Mouse (Mus musculus) E14TG2a.4 (cell line): ENCODE results near the gene Prkg1.

ENCODE experiments used
- H3K27me3 ChIP-seq: 2 replicates; pipeline ENCODE4 v1.6.1; 2014; ENCODE audit warnings: low read length, control low read depth; ENCODE audit not compliant: insufficient read depth
- H3K36me3 ChIP-seq: 2 replicates; pipeline ENCODE4 v1.6.1; 2014; ENCODE audit warnings: low read length, control low read depth; ENCODE audit not compliant: insufficient read depth
- H3K4me1 ChIP-seq: replicated peaks from 2 replicates; pipeline ENCODE4 v1.6.1; 2014; ENCODE audit warnings: low read depth, low read length, control low read depth
- H3K4me3 ChIP-seq: replicated peaks from 2 replicates; pipeline ENCODE4 v1.5.1; 2014; ENCODE audit warnings: mild to moderate bottlenecking, low read length
- H3K9me3 ChIP-seq: 2 replicates; pipeline ENCODE4 v1.6.1; 2014; ENCODE audit warnings: low read length, control low read depth
- CTCF ChIP-seq: conservative IDR thresholded peaks from 2 replicates; pipeline ENCODE4 v1.5.1; 2014; ENCODE audit warnings: low read length
- NANOG ChIP-seq: IDR thresholded peaks from 2 replicates; pipeline ENCODE4 v1.6.1; 2014; ENCODE audit warnings: borderline replicate concordance, low read length, mixed read lengths
- POU5F1 ChIP-seq: IDR thresholded peaks from 2 replicates; pipeline ENCODE4 v1.6.1; 2014; ENCODE audit warnings: low read length, borderline replicate concordance

Gene Prkg1

GRCm38 (mm10) chr19:30637471-30637870 is 1127.4 kb downstream of the Prkg1 start:
- no peaks in the 10 kb centered on the region for H3K9me3 ChIP-seq
- no peak for TF ChIP-seq CTCF
- TF ChIP-seq POU5F1 = no peak
- TF ChIP-seq NANOG = no peak
- no peak overlapping the region for H3K4me3 ChIP-seq
- no peaks in the 10 kb centered on the region for H3K27me3 ChIP-seq
- no peaks in the 10 kb centered on the region for H3K4me1 ChIP-seq
- H3K36me3 ChIP-seq = no peaks in the 10 kb centered on the region

GRCm38 (mm10) chr19:30631051-30631450 is 1133.8 kb downstream of the Prkg1 start:
- Histone ChIP-seq H3K9me3 (no peaks in the 10 kb centered on the region), H3K27me3 (no peaks in the 10 kb centered on the region)
- no peak for TF ChIP-seq NANOG
- no peak for TF ChIP-seq CTCF
- no peak for TF ChIP-seq POU5F1

GRCm38 (mm10) chr19:30626036-30626435 is 1138.8 kb downstream of the Prkg1 start:
- no peak overlapping the region for H3K4me3 ChIP-seq
- H3K36me3 ChIP-seq = no peaks in the 10 kb centered on the region
- no peaks in the 10 kb centered on the region for H3K4me1 ChIP-seq
- H3K9me3 ChIP-seq = no peaks in the 10 kb centered on the region
- no peaks in the 10 kb centered on the region for H3K27me3 ChIP-seq
- TF ChIP-seq POU5F1 (no peak), CTCF (no peak), NANOG (no peak)

More at GRCm38 (mm10) chr19:30631051-30631450, 1133.8 kb downstream of the Prkg1 start:
- Histone ChIP-seq H3K4me3 (no peak overlapping the region), H3K4me1 (no peaks in the 10 kb centered on the region), H3K36me3 (no peaks in the 10 kb centered on the region)

- TF ChIP-seq NANOG (no peak), CTCF (no peak), POU5F1 (no peak)
- Histone ChIP-seq H3K9me3 (no peaks in the 10 kb centered on the region), H3K4me1 (no peaks in the 10 kb centered on the region), H3K27me3 (no peaks in the 10 kb centered on the region), H3K4me3 (no peak overlapping the region), H3K36me3 (no peaks in the 10 kb centered on the region)
Measured at GRCm38 (mm10) chr19:30625391-30625790, 1139.4 kb downstream of the Prkg1 start.

- TF ChIP-seq NANOG = no peak
- TF ChIP-seq POU5F1 = no peak
- no peak for TF ChIP-seq CTCF
- H3K36me3 ChIP-seq = no peaks in the 10 kb centered on the region
- H3K4me1 ChIP-seq = no peaks in the 10 kb centered on the region
- no peak overlapping the region for H3K4me3 ChIP-seq
- no peaks in the 10 kb centered on the region for H3K27me3 ChIP-seq
- no peaks in the 10 kb centered on the region for H3K9me3 ChIP-seq
Measured at GRCm38 (mm10) chr19:30623620-30624019, 1141.2 kb downstream of the Prkg1 start.

GRCm38 (mm10) chr19:30613150-30613865 is 1151.5 kb downstream of the Prkg1 start:
- H3K4me1 ChIP-seq = no peaks in the 10 kb centered on the region
- no peak overlapping the region for H3K4me3 ChIP-seq
- TF ChIP-seq NANOG = no peak
- no peak for TF ChIP-seq POU5F1
- no peak for TF ChIP-seq CTCF
- no peaks in the 10 kb centered on the region for H3K36me3 ChIP-seq
- H3K27me3 ChIP-seq = no peaks in the 10 kb centered on the region
- H3K9me3 ChIP-seq = no peaks in the 10 kb centered on the region

- no peaks in the 10 kb centered on the region for H3K27me3 ChIP-seq
- H3K9me3 ChIP-seq = no peaks in the 10 kb centered on the region
- H3K36me3 ChIP-seq = no peaks in the 10 kb centered on the region
- no peaks in the 10 kb centered on the region for H3K4me1 ChIP-seq
- H3K4me3 ChIP-seq = no peak overlapping the region
- TF ChIP-seq CTCF = no peak
- no peak for TF ChIP-seq NANOG
- TF ChIP-seq POU5F1 = no peak
Measured at GRCm38 (mm10) chr19:30586366-30586765, 1178.5 kb downstream of the Prkg1 start.

GRCm38 (mm10) chr19:30564516-30564915 is 1200.3 kb downstream of the Prkg1 start:
- Histone ChIP-seq H3K27me3 (no peaks in the 10 kb centered on the region), H3K9me3 (peaks cover 5% of the 10 kb centered on the region; the same call in 1 of the 2 replicates), H3K4me1 (no peaks in the 10 kb centered on the region), H3K4me3 (no peak overlapping the region), H3K36me3 (no peaks in the 10 kb centered on the region)
- TF ChIP-seq CTCF (no peak), NANOG (no peak), POU5F1 (no peak)

- TF ChIP-seq NANOG (no peak), POU5F1 (no peak), CTCF (no peak)
- Histone ChIP-seq H3K4me1 (no peaks in the 10 kb centered on the region), H3K4me3 (no peak overlapping the region), H3K9me3 (peaks cover 5% of the 10 kb centered on the region; the same call in 1 of the 2 replicates), H3K36me3 (no peaks in the 10 kb centered on the region), H3K27me3 (no peaks in the 10 kb centered on the region)
Measured at GRCm38 (mm10) chr19:30563876-30564275, 1201.0 kb downstream of the Prkg1 start.
